Mouse (Mus musculus) midbrain, embryonic 16.5 days (tissue): ENCODE data around the gene Ttc23l. TPM values are rescaled to one million over a fixed set of nuclear protein-coding genes. Genes with fewer than 3 reads are reported as not detected.

ENCODE experiments used
- ATAC-seq: fragments of 200-750 bp; cut with Nextera tagmentation; 2 replicates; pipeline ENCODE4 v1.8.0; 2017; ENCODE audit warnings: moderate TSS enrichment
- H3K27ac ChIP-seq: fragments of 300-500 bp; sonication (generic); 2 replicates; pipeline ENCODE4 v1.5.1; 2014; ENCODE audit warnings: mild to moderate bottlenecking, low read length, mixed read lengths
- H3K27me3 ChIP-seq: fragments of 300-500 bp; sonication (generic); 2 replicates; pipeline ENCODE4 v1.6.1; 2014; ENCODE audit warnings: low read depth, low read length, mixed read lengths; ENCODE audit not compliant: control insufficient read depth, insufficient read depth
- H3K36me3 ChIP-seq: fragments of 300-500 bp; sonication (generic); 2 replicates; pipeline ENCODE4 v1.6.1; 2014; ENCODE audit warnings: mild to moderate bottlenecking, low read length, moderate library complexity, mixed read lengths; ENCODE audit not compliant: control insufficient read depth, insufficient read depth
- H3K4me1 ChIP-seq: fragments of 300-500 bp; sonication (generic); 2 replicates; pipeline ENCODE4 v1.6.1; 2014; ENCODE audit warnings: mild to moderate bottlenecking, low read length, mixed read lengths; ENCODE audit not compliant: control insufficient read depth, insufficient read depth
- H3K4me2 ChIP-seq: fragments of 300-500 bp; sonication (generic); 2 replicates; pipeline ENCODE4 v1.6.1; 2014; ENCODE audit warnings: mild to moderate bottlenecking, low read length, mixed read lengths
- H3K4me3 ChIP-seq: fragments of 300-500 bp; sonication (generic); 2 replicates; pipeline ENCODE4 v1.5.1; 2014; ENCODE audit warnings: low read depth, mild to moderate bottlenecking, low read length, moderate library complexity, mixed read lengths
- H3K9ac ChIP-seq: fragments of 300-500 bp; sonication (generic); 2 replicates; pipeline ENCODE4 v1.6.1; 2014; ENCODE audit warnings: low read depth, low read length, mixed read lengths
- H3K9me3 ChIP-seq: fragments of 300-500 bp; sonication (generic); replicated peaks from 2 replicates; pipeline ENCODE4 v1.6.1; 2014; ENCODE audit warnings: mild to moderate bottlenecking, low read length, mixed read lengths; ENCODE audit not compliant: control insufficient read depth, poor library complexity, severe bottlenecking
- WGBS: fragments of 180-500 bp; shearing (Covaris S2); extraction: QIAGEN DNeasy Blood & Tissue Kit; methylation state at CpG from one replicate; pipeline ENCODE4 v1.1.7; 2014; 5-methylcytosine and 5-hydroxymethylcytosine counted together
- polyA plus RNA-seq: library from polyadenylated mRNA; unstranded; fragments of >200 nt; fragmentation: Nextera tagmentation; extraction: Ambion mirVana; gene quantifications from 2 replicates; pipeline ENCODE4 v1.2.1, GENCODE M21; 2015

Gene Ttc23l
- polyA plus RNA-seq, 1 experiment from 2014 or later = 0.10 TPM

DNA sequence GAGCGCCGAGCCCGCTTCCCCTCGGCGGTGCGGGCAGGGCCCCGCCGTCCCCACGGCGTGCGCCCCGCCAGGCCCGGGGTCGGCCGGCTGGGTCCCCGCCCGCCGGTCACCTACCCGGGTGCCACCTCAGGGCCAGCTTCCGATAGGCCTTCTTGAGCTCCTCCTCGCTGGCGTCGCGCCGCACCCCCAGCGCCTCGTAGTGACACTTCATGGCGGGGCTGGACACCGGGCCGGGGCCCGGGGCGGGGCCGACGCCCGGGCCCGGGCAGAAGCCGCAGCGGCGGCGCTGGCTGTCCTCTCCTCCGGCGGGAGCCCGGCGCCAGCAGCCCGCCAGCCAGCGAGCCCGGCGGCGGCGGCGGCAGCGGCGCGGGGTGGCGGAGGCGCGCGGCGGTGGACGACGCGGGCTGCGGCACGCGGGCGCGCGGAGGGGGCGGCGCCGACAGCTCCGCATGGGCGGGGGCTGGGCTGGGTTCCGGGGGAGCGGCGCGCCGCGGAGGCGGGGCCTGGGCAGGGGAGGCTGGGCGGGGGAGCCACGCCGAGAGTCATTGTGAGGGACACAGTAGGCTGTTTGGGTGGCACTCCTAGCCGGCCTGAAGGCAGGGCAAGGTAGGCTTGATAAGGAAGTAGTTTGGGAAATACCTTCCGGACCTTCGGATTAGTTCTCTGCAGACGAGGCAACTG lies 88.2 kb downstream of the Ttc23l start, which contains the start of gene Dnajc21:
Gene Dnajc21, minus strand, starts transcription at position 366 of the 681 bp plus-strand sequence.
- no peaks in the 10 kb centered on the region for H3K27me3 ChIP-seq
- peak within 1 kb of the TSS; percentile 85 for H3K27ac ChIP-seq
- no peaks in the 10 kb centered on the region for H3K36me3 ChIP-seq
- peak within 1 kb of the TSS; percentile 93 for H3K4me3 ChIP-seq
- H3K4me2 ChIP-seq = peak within 1 kb of the TSS; percentile 85
- H3K9me3 ChIP-seq = no peaks in the 10 kb centered on the region
- H3K4me1 ChIP-seq = peaks cover 17% of the 10 kb centered on the region
- peak; percentile 96 for ATAC-seq
- WGBS = under 1% methylated on average over 67 of the region's 87 CpGs
- peak within 1 kb of the TSS; percentile 88 for H3K9ac ChIP-seq

DNA sequence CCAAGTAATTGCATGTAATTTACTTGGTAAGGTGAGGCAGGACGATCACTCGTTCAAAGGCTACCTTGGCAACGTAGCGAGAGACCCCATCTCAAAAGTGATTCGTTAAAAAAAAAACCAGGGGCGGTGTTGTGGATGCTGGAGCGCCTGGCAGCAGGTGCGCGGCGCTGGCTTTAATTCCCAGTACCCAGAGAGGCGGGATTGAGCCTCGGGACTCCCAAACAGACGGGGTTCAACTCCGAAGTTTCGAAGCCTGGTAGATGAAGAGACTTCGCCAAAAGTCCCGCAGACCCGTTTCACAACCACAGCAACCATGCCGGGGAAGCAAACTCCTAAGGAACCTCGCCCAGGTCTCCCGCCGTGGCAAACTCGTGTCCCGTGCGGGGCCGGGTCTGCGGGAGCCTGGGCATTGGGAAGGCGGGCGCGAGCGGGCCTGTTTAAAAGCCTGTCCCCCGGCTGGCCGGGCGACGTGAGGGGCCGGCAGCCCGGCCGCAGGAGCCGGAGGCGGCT lies 88.8 kb downstream of the Ttc23l start:
- Histone ChIP-seq H3K9ac (peak overlapping the region; percentile 88), H3K4me2 (peak overlapping the region; percentile 85), H3K36me3 (no peaks in the 10 kb centered on the region), H3K9me3 (no peaks in the 10 kb centered on the region), H3K27ac (peak overlapping the region; percentile 85), H3K27me3 (no peaks in the 10 kb centered on the region), H3K4me1 (peaks cover 17% of the 10 kb centered on the region), H3K4me3 (peak overlapping the region; percentile 93)
- under 1% methylated on average over 40 of the region's 40 CpGs for WGBS
- peak; percentile 34 for ATAC-seq

DNA sequence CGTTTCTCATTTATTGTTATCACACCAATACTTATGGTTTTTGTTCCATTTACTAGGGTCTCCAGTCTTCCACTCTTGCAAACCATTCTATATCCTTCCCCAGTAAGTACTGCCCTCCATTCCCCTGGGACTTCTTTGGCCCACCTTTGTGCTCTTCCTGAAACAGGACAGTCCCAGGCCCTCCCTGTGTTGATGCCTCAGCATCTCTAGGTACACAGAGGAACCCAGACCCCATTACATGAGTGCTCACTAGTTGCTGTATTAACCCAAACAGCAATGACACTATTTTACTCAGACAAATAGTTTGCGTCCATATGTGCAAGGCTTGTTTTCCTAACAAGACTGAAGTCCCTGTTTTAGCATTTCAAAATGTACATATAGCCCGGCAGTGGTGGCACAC lies 89.7 kb downstream of the Ttc23l start:
- WGBS = 84% methylated on average over 3 of the region's 3 CpGs
- ATAC-seq = no peak
- Histone ChIP-seq H3K27ac (no peak overlapping the region), H3K4me1 (peaks cover 17% of the 10 kb centered on the region), H3K9me3 (no peaks in the 10 kb centered on the region), H3K4me2 (peak overlapping the region; percentile 85), H3K9ac (no peak overlapping the region), H3K27me3 (no peaks in the 10 kb centered on the region), H3K36me3 (no peaks in the 10 kb centered on the region), H3K4me3 (no peak overlapping the region)

DNA sequence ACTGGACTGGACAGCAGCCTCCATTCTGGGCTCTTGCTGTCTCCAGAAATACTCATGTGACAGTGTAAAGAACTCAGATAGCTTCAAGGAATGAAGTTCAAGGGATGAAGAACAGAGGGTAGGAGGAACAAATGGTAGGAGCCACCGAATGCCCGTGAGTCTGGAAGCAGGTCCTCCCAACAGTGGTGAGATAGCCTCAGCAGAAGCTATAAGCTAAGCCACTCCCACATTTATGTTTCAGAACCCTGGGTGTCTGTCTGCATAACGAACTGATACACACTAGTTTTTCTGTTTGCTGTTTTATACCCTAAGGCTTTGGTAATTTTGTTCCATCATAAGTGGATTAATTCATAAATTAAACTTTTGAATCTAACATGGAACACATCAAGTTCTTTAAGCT lies 93.8 kb downstream of the Ttc23l start:
- Histone ChIP-seq H3K9ac (no peak overlapping the region), H3K27ac (no peak overlapping the region), H3K27me3 (no peaks in the 10 kb centered on the region), H3K4me1 (peaks cover 12% of the 10 kb centered on the region), H3K36me3 (peaks cover 14% of the 10 kb centered on the region), H3K4me2 (no peak overlapping the region), H3K9me3 (no peaks in the 10 kb centered on the region), H3K4me3 (no peak overlapping the region)
- ATAC-seq = no peak
- WGBS = 91% methylated on average over 3 of the region's 3 CpGs

DNA sequence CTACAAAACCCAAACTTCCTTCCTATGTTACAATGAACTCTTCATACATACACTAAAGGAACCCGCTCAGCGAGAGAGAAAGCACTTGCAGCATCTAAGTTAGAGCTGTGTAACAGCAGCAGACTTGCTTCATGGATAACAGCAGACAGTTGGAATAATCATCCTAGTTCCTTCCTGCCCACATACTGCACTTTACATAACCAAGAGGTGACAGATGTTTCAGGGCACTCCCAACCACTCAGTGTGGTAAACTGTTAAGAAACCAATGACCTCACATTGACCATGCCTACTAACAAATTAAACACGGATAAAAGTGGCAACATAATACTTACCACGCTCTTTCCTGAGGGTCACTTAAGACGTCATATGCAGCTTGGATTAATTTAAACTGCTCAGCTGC lies 94.9 kb downstream of the Ttc23l start:
- 87% methylated on average over 5 of the region's 5 CpGs for WGBS

DNA sequence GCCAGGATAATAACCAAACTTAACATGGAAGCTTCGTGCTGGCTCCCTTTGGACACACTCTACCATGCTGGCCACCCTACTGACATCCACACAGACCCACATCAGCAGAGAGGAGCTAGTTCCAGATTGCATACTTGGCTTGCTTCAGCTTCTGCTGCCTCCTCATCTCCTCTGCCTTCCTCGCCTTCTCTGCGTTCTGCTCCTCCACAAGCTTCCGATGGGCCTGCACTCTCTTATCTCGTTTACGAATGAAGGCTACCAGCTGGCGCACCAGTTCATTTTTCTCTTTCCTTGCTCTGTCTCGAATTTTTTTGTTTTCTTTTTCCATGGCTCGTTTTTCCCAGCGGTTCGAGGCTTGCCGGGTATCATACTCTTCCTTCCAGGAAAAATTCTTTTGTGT lies 97.5 kb downstream of the Ttc23l start:
- no peak overlapping the region for H3K27ac ChIP-seq
- no peak overlapping the region for H3K4me3 ChIP-seq
- H3K9me3 ChIP-seq = no peaks in the 10 kb centered on the region
- H3K4me2 ChIP-seq = no peak overlapping the region
- ATAC-seq = no peak
- no peaks in the 10 kb centered on the region for H3K4me1 ChIP-seq
- no peaks in the 10 kb centered on the region for H3K27me3 ChIP-seq
- WGBS = 94% methylated on average over 12 of the region's 12 CpGs
- H3K9ac ChIP-seq = no peak overlapping the region
- peaks cover 16% of the 10 kb centered on the region for H3K36me3 ChIP-seq

More for the DNA sequence above, 94.9 kb downstream of the Ttc23l start:
- H3K4me2 ChIP-seq = no peak overlapping the region
- no peak overlapping the region for H3K4me3 ChIP-seq
- ATAC-seq = no peak
- H3K4me1 ChIP-seq = peaks cover 2% of the 10 kb centered on the region; the same call in 1 of the 2 replicates
- no peak overlapping the region for H3K9ac ChIP-seq
- peaks cover 14% of the 10 kb centered on the region for H3K36me3 ChIP-seq
- no peaks in the 10 kb centered on the region for H3K9me3 ChIP-seq
- no peaks in the 10 kb centered on the region for H3K27me3 ChIP-seq
- H3K27ac ChIP-seq = no peak overlapping the region

Other genes with a start within 250 kb of the Ttc23l start
- not detected in 2 replicates for gene Gm21973, start 233.3 kb downstream of the Ttc23l start, polyA plus RNA-seq
- gene Agxt2, start 200.1 kb downstream of the Ttc23l start, polyA plus RNA-seq = not detected in 2 replicates
- 8.3 and 8.5 TPM in 2 replicates for gene Dnajc21, start 88.2 kb downstream of the Ttc23l start, polyA plus RNA-seq
- gene Brix1, start 72.7 kb downstream of the Ttc23l start, polyA plus RNA-seq = 54.8 and 62.7 TPM in 2 replicates
- 20.1 and 24.2 TPM in 2 replicates for gene Rad1, start 72.7 kb downstream of the Ttc23l start, polyA plus RNA-seq
- gene Rai14, start 156.0 kb upstream of the Ttc23l start, polyA plus RNA-seq = 8.6 and 10.2 TPM in 2 replicates